Comparison of ENCODE assay signal across 16 mouse cellular contexts in genomic region chr9:51736750-51737368, GRCm38 (mm10). TPM values are rescaled to one million over a fixed set of nuclear protein-coding genes. Genes with fewer than 3 reads are reported as not detected.
A peak's percentile ranks its signal among the peaks of the same experiment; 100 is the strongest.
DNase-seq lines count a peak whose midpoint lies in the region; ATAC-seq and TF ChIP-seq lines count a peak whose summit lies in the region.
"Had no signal": no experiment of that assay in that cellular context is flagged by ENCODE, and none has a peak within 500 bp of the region (broad histone marks: within the 10 kb centered on the region; RNA-seq: fewer than 3 reads in every experiment).

No protein-coding gene starts in this region.

- no peak overlapping the region for H3K9ac ChIP-seq in kidney, embryonic 15.5 days
- no peak overlapping the region for H3K9ac ChIP-seq in midbrain, postnatal 0 days (replicated peaks; ENCODE audit: low read length, poor library complexity, severe bottlenecking)
- H3K9ac ChIP-seq: embryonic facial prominence, embryonic 13.5 days; liver, embryonic 12.5 days had no signal

- no peak overlapping the region for H3K4me3 ChIP-seq in kidney, embryonic 15.5 days (replicated peaks)
- no peak overlapping the region for H3K4me3 ChIP-seq in midbrain, postnatal 0 days (ENCODE audit: low read depth, low read length)
- H3K4me3 ChIP-seq: embryonic facial prominence, embryonic 13.5 days; left cerebral cortex, adult 2 months; liver, embryonic 12.5 days; myocyte had no signal

- H3K4me1 ChIP-seq in kidney, embryonic 15.5 days = no peaks in the 10 kb centered on the region
- peaks cover 14% of the 10 kb centered on the region for H3K4me1 ChIP-seq in midbrain, postnatal 0 days (ENCODE audit: insufficient read depth, low read length)
- H3K4me1 ChIP-seq: liver, embryonic 12.5 days had no signal

- no peaks in the 10 kb centered on the region for H3K27me3 ChIP-seq in kidney, embryonic 15.5 days
- no peaks in the 10 kb centered on the region for H3K27me3 ChIP-seq in midbrain, postnatal 0 days (ENCODE audit: insufficient read depth, low read length)
- H3K27me3 ChIP-seq: embryonic facial prominence, embryonic 13.5 days; liver, embryonic 12.5 days had no signal

- TF ChIP-seq CTCF in midbrain, postnatal 0 days (IDR thresholded peaks at IDR 0.05) = no peak

- H3K27ac ChIP-seq in kidney, embryonic 15.5 days = no peak overlapping the region
- H3K27ac ChIP-seq in midbrain, postnatal 0 days (ENCODE audit: low read depth, low read length) = peak overlapping the region; percentile 48; the same call in 1 of the 2 replicates
- H3K27ac ChIP-seq: embryonic facial prominence, embryonic 13.5 days; left cerebral cortex, adult 2 months; liver, embryonic 12.5 days had no signal

- H3K36me3 ChIP-seq in kidney, embryonic 15.5 days = no peaks in the 10 kb centered on the region
- H3K36me3 ChIP-seq in midbrain, postnatal 0 days (ENCODE audit: insufficient read depth, low read length) = no peaks in the 10 kb centered on the region
- H3K36me3 ChIP-seq: embryonic facial prominence, embryonic 13.5 days; liver, embryonic 12.5 days had no signal

- no peak for ATAC-seq in kidney, embryonic 15.5 days (replicated peaks; ENCODE audit: low FRiP score)
- ATAC-seq in midbrain, postnatal 0 days (ENCODE audit: low FRiP score) = 0 out of 2 replicates have a peak, but pooled peaks have one; percentile 13
- ATAC-seq: liver, embryonic 12.5 days had no signal

- WGBS in kidney, embryonic 15.5 days = 76% methylated on average over 5 of the region's 5 CpGs
- 41% methylated on average over 5 of the region's 5 CpGs for WGBS in midbrain, postnatal 0 days

- H3K4me2 ChIP-seq in kidney, embryonic 15.5 days = no peak overlapping the region
- H3K4me2 ChIP-seq in midbrain, postnatal 0 days (ENCODE audit: low read depth, low read length, poor library complexity, severe bottlenecking) = no peak overlapping the region
- H3K4me2 ChIP-seq: embryonic facial prominence, embryonic 13.5 days; liver, embryonic 12.5 days had no signal

- intact Hi-C loops in heart, postnatal 36 days (cut with DNase I) = no loop called here

- no peaks in the 10 kb centered on the region for H3K9me3 ChIP-seq in kidney, embryonic 15.5 days (replicated peaks)
- no peaks in the 10 kb centered on the region for H3K9me3 ChIP-seq in midbrain, postnatal 0 days (ENCODE audit: low read length)
- H3K9me3 ChIP-seq: embryonic facial prominence, embryonic 13.5 days; liver, embryonic 12.5 days had no signal

- DNase-seq in cerebellum, postnatal 10 days = peak; percentile 74 to 78
- no peak for DNase-seq in cerebellum, adult 9-10 months
- DNase-seq in kidney, adult 9 months = peak; percentile 9
- peak; percentile 59 for DNase-seq in right cerebral cortex, postnatal 10 days (ENCODE audit: low spot score in 2 of 2)
- no peak for DNase-seq in right cerebral cortex, postnatal 25 days
- DNase-seq in midbrain, postnatal 0 days (ENCODE audit: low spot score) = peak; percentile 71
- DNase-seq in heart, postnatal 36 days = no peak
- DNase-seq: cerebellum, adult 2 months; lung, postnatal 36 days; retina, postnatal 1 day had no signal

RNA-seq across cellular contexts. Expression of gene Arhgap20, which starts 28.3 kb away (rescaled TPM):
- polyA plus RNA-seq in kidney, embryonic 15.5 days (2015; fragmentation: Nextera tagmentation; extraction: Ambion mirVana) = 3.5 and 6.0 TPM in 2 replicates
- 36.1 and 38.6 TPM in 2 replicates for total RNA-seq in midbrain, postnatal 0 days (2014; rRNA removed)
- 21.0 and 28.2 TPM in 2 replicates for polyA plus RNA-seq in midbrain, postnatal 0 days (2015; fragmentation: Nextera tagmentation; extraction: Ambion mirVana)
- total RNA-seq in heart, postnatal 36 days (2021) = 10 to 100 TPM; 28.1 to 29.9 TPM
- total RNA-seq: hematopoietic stem cell, adult 5-6 weeks had no signal

Comparison
In these comparisons a context has a peak if more than half of its experiments do, and no peak if none do; other contexts are left out.
1. DNase-seq: peak in cerebellum, postnatal 10 days (2 of 2), kidney, adult 9 months (single experiment), right cerebral cortex, postnatal 10 days (2 of 2) and midbrain, postnatal 0 days (single experiment); none in cerebellum, adult 9-10 months (single experiment), right cerebral cortex, postnatal 25 days (single experiment) and heart, postnatal 36 days (0 of 2).